Mouse (Mus musculus): ENCODE measurements around the gene Eif4g1.

The Eif4g1 gene

GRCm38 (mm10) chr16:20725321-20725720 is 57.2 kb downstream of the Eif4g1 start:
- no peak for DNase-seq (ENCODE audit: low read depth, low spot score)

- DNase-seq (ENCODE audit: low read depth, low spot score), result no peak
Observed at GRCm38 (mm10) chr16:20725750-20726149, 57.6 kb downstream of the Eif4g1 start.

GRCm38 (mm10) chr16:20726384-20726783 is 58.3 kb downstream of the Eif4g1 start:
- peak; percentile 76 for DNase-seq (ENCODE audit: low read depth, low spot score)

GRCm38 (mm10) chr16:20730293-20730711 is 62.2 kb downstream of the Eif4g1 start:
- no peak for DNase-seq (ENCODE audit: low read depth, low spot score)

- no peak for DNase-seq (ENCODE audit: low read depth, low spot score)
Observed at GRCm38 (mm10) chr16:20731688-20732087, 63.6 kb downstream of the Eif4g1 start.

- no peak for DNase-seq (ENCODE audit: low read depth, low spot score)
Observed at GRCm38 (mm10) chr16:20732251-20732924, 64.3 kb downstream of the Eif4g1 start.

GRCm38 (mm10) chr16:20732925-20733730 is 65.0 kb downstream of the Eif4g1 start, which contains the start of gene Chrd:
Gene Chrd (plus strand): TSS chr16:20733127.
- DNase-seq (ENCODE audit: low read depth, low spot score), result peak; percentile 60

- DNase-seq (ENCODE audit: low read depth, low spot score), result no peak
Observed at GRCm38 (mm10) chr16:20733731-20734730, 65.9 kb downstream of the Eif4g1 start, which contains the start of gene Thpo. Gene Thpo (minus strand): TSS chr16:20734511.

- no peak for DNase-seq (ENCODE audit: low read depth, low spot score)
Observed at GRCm38 (mm10) chr16:20735651-20736050, 67.5 kb downstream of the Eif4g1 start.

- no peak for DNase-seq (ENCODE audit: low read depth, low spot score)
Observed at GRCm38 (mm10) chr16:20736168-20736567, 68.1 kb downstream of the Eif4g1 start.

- DNase-seq (ENCODE audit: low read depth, low spot score), result no peak
Observed at GRCm38 (mm10) chr16:20736823-20737222, 68.7 kb downstream of the Eif4g1 start.

GRCm38 (mm10) chr16:20739845-20740244 is 71.7 kb downstream of the Eif4g1 start:
- no peak for DNase-seq (ENCODE audit: low read depth, low spot score)
